10 mouse cellular contexts compared by ENCODE assay signal in the genomic region with DNA sequence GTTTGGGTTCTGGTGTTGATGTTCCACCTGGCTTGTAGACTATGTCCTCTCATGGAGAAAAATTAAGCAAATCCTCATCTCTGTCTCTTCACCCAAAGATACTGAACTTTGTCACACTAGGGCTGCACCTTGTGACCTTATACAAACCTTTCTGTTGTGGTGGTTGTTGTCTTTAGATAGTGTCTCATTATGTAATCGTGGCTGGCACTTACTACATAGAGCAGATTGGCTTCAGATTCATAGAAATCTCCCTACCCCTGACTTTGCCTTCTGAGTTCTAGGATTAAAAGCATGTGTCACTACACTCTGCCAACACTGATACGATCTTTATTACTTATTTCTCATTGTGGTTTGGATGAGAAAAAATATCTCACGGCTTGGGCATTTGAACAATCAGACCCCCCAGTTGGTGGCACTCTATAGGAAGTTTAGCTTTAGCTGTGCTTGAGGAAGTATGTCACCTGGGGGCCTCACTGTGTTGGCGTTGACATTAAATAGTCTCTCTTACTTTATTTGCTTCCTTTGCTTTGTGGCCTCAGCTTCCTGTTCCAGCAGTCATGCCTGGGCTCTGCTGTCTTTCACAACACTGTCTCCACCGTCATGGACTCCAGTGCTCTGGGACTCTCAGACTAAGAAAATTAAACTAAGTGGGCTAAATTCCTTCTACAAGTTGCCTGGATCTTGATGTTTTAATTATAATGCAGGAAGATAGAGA.
DNase-seq lines count a peak whose midpoint lies in the region; ATAC-seq and TF ChIP-seq lines count a peak whose summit lies in the region.
"Had no signal": no experiment of that assay in that cellular context is flagged by ENCODE, and none has a peak within 500 bp of the region (broad histone marks: within the 10 kb centered on the region; RNA-seq: fewer than 3 reads in every experiment).

No protein-coding gene starts in this region.

- peak overlapping the region; percentile 10; the same call in 1 of the 2 replicates for H3K27ac ChIP-seq in brown adipose tissue, adult 24 weeks (replicated peaks; ENCODE audit: low read depth, low read length)
- H3K27ac ChIP-seq in liver, embryonic 16.5 days (ENCODE audit: low read length) = peak overlapping the region; percentile 50; the same call in 1 of the 2 replicates
- 0 out of 2 replicates have a peak overlapping the region, but pooled peaks have one; percentile 8 for H3K27ac ChIP-seq in stomach, postnatal 0 days (replicated peaks)
- H3K27ac ChIP-seq: hindbrain, postnatal 0 days had no signal

- ATAC-seq in liver, embryonic 16.5 days (ENCODE audit: low read depth) = peak; percentile 70
- peak; percentile 25 for ATAC-seq in stomach, postnatal 0 days (ENCODE audit: low FRiP score, low TSS enrichment)

- H3K4me3 ChIP-seq in brown adipose tissue, adult 24 weeks (ENCODE audit: insufficient read depth, low read depth, low read length) = no peak overlapping the region
- H3K4me3 ChIP-seq in liver, embryonic 16.5 days (ENCODE audit: low read depth, low read length) = no peak overlapping the region
- H3K4me3 ChIP-seq in stomach, postnatal 0 days (ENCODE audit: low read depth, low read length) = no peak overlapping the region

- no peaks in the 10 kb centered on the region for H3K27me3 ChIP-seq in liver, embryonic 16.5 days (ENCODE audit: control insufficient read depth, insufficient read depth, low read depth, low read length)
- H3K27me3 ChIP-seq in stomach, postnatal 0 days (ENCODE audit: control insufficient read depth, insufficient read depth, low read length) = no peaks in the 10 kb centered on the region

- no peak for TF ChIP-seq EP300 in stomach, postnatal 0 days (optimal IDR thresholded peaks at IDR 0.05)

- DNase-seq in lung, adult 18-20 months = peak; percentile 10 to 31
- DNase-seq in lung, postnatal 14 days = no peak
- DNase-seq in stomach, postnatal 0 days (ENCODE audit: low spot score) = no peak
- no peak for DNase-seq in frontal cortex, adult 2 months (ENCODE audit: extremely low spot score in 1 of 2, low spot score in 1 of 2)
- DNase-seq in frontal cortex, postnatal 25 days (ENCODE audit: low spot score in 2 of 2) = no peak
- DNase-seq: adrenal gland, adult 2 months; cerebellum, adult 8-10 months had no signal

- TF ChIP-seq CTCF in stomach, postnatal 0 days (IDR thresholded peaks at IDR 0.05; ENCODE audit: low read depth) = no peak

- H3K9me3 ChIP-seq in liver, embryonic 16.5 days (replicated peaks; ENCODE audit: control insufficient read depth, low read length) = no peaks in the 10 kb centered on the region
- no peaks in the 10 kb centered on the region for H3K9me3 ChIP-seq in stomach, postnatal 0 days (ENCODE audit: control insufficient read depth, low read length)

- 15% methylated on average over 5 of the region's 5 CpGs for WGBS in liver, embryonic 16.5 days (ENCODE audit: insufficient replicate concordance)
- WGBS in stomach, postnatal 0 days = 51% methylated on average over 5 of the region's 5 CpGs

- H3K9ac ChIP-seq in liver, embryonic 16.5 days (ENCODE audit: low read depth, low read length) = no peak overlapping the region
- no peak overlapping the region for H3K9ac ChIP-seq in stomach, postnatal 0 days (ENCODE audit: low read length)

- peaks cover 3% of the 10 kb centered on the region; the same call in 1 of the 2 replicates for H3K4me1 ChIP-seq in brown adipose tissue, adult 24 weeks (ENCODE audit: control insufficient read depth, insufficient read depth, insufficient read length, low read length)
- peaks cover 4% of the 10 kb centered on the region; the same call in 1 of the 2 replicates for H3K4me1 ChIP-seq in liver, embryonic 16.5 days (ENCODE audit: control insufficient read depth, low read depth, low read length)
- peaks cover 4% of the 10 kb centered on the region; the same call in 1 of the 2 replicates for H3K4me1 ChIP-seq in stomach, postnatal 0 days (replicated peaks; ENCODE audit: control insufficient read depth, insufficient read depth)

- H3K4me2 ChIP-seq in liver, embryonic 16.5 days (ENCODE audit: low read depth, low read length) = no peak overlapping the region
- no peak overlapping the region for H3K4me2 ChIP-seq in stomach, postnatal 0 days (replicated peaks; ENCODE audit: low read depth)

- H3K36me3 ChIP-seq in liver, embryonic 16.5 days (ENCODE audit: control insufficient read depth, insufficient read depth) = no peaks in the 10 kb centered on the region
- H3K36me3 ChIP-seq in stomach, postnatal 0 days (ENCODE audit: control insufficient read depth, insufficient read depth, low read length) = no peaks in the 10 kb centered on the region

Comparison
In these comparisons a context has a peak if more than half of its experiments do, and no peak if none do; other contexts are left out.
1. DNase-seq: peak in lung, adult 18-20 months (2 of 2); none in lung, postnatal 14 days (single experiment), stomach, postnatal 0 days (single experiment), frontal cortex, adult 2 months (0 of 2) and frontal cortex, postnatal 25 days (0 of 2).
2. Peak in every context shown above with its lines, with median percentiles within 50 percentile points of each other: H3K27ac ChIP-seq.